Mouse (Mus musculus) cerebellum, adult 9-11 months (tissue): ENCODE results near the gene Ston2.

Experiments
- DNase-seq: peaks from one replicate; pipeline ENCODE4 v3.0.0; 2022

The Ston2 gene

DNA sequence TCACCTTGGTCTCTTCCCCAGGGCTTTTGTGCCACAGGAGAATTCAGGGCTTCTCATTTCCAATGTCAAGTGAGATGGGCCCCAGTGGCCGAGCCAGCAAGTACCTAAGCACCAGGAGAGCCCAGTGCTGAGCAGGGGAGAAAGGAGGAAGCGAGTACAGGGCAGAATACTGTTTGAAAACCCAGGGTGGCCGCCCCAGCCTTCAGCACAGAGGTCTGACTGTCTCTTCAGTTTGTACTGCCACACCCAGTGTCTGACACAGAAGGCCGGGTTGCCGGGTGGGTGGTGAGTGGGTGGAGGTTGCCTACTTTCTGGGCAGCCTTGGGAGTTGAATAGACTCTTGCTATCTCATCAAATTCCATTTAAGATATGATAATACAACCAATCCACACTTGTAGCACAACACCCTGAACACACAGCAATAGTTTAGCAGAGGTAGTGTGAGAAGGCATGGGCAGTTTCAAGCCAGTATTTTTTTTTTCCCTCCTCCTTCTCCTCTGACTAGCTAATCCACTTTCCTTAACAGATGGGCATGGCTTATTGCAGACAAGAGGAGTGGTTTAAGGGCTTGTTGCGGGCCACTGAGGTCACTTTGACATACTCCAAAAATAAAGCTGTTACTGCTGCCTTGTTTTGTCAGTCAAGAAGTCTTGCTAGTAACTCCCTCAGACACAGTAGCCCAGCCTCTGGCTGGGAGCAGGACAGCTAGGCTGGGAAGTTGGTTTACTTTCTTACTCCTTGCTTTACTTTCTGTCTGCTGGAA lies 142.6 kb downstream of the Ston2 start:
- no peak for DNase-seq

DNA sequence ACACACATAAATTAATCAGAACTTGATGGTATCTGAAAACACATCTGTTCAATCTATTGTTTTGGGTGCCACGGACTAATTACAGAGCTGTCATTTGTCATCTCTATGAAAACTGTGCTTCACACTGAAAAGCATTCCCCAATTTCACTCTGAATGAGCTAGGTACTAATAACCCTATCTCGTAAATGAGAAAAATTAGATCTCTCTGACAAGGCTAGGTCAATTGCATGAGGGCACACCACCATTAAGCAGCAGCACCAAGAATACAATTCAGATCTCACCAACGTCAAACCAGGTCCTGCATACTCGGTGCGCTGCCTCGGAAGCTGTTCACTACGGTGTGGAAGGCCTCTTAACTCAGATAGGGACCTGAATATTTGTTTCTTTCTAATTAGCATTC lies 145.0 kb downstream of the Ston2 start:
- DNase-seq = no peak

DNA sequence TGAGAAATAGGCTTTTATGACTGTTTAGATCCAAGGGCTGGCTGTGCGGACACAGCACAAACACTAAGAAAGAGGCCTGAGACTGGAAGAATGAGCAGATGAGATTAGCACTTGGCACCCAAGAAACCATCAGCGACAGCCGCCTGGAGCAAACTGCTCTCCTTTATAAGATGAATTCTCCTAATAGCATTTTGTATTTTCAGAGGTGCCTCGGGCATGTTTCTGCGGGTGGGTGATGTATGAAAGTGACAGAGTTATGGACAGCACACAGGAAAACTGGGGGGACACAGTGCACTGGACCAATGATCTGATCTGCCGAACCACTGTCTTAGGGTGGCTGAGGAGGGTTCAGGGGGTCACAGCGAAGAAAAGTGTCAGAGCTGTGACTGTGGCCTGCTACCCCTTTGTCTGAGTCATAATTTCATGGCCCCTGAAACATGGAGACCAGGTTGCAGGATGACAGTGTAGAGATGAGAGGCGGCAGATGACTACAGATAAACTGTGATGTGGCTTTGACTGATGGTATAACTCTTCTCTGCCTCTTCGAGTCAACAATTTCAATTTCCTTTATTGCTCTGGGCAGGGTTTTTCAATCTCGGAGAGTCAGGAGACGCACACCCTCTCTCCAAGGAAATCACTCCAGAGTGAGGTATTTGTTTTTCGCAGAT lies 145.6 kb downstream of the Ston2 start:
- DNase-seq = no peak

DNA sequence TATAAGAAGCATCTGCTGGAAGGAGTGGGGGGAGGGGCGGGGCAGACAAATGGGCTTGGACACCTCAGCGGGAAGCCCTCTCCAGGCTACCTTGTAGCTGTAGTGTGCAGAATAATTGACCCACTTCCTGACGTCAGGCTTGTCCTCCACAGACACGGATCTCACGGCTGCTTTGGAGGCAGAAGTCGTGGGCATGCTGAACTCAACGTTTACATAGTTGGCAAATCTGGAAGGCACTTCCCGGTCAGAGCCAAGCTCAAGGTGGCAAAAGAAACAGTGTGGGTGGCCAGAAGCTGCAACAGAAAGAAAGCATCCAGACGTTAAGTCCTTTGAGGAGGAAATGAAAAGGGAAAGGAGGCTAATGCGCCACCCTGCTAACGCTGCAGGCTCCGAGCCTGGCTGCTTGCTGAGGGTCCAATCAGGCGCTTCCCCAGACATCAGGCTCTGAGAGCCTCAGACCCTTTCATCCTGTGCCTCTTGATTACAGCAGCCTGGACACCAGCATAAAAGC lies 146.5 kb downstream of the Ston2 start:
- DNase-seq = peak; percentile 13

DNA sequence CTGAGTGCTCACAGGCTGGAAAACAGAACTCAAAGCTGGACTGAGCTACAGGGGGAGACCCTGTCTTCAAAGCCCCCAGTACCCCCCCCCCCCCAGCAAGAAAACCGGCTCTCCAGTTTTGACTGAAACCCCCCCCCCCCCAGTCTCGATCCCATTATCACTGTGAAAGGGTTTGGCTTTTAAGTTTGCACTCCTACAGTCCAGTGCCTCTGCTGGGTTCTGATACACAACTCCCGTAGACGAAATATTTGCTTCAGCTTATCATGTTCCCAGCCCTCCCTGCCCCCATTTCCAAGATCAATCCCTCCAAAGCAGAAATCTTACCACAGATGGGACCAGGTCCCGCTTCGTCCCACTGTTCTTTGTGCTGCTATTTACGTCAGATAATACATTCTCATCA lies 147.1 kb downstream of the Ston2 start:
- no peak for DNase-seq

DNA sequence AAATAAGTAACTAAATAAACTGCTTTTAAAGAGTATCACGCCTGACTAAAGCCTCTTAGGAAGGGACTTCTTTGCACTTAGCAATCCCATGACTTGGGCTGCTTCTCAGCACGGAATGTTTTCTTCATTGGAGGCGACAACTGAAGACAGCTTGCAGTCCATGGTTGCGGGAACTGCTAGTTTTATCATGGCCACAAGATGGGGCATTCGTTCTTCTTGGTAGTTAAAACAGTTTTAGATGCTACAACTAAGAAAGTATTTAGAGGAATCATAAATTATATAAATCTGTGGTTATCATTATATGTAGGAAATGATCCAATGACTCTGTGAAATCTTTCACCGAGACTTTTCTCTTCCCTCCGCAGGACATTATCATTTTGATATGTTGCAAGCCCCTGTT lies 147.5 kb downstream of the Ston2 start:
- peak; percentile 21 for DNase-seq

DNA sequence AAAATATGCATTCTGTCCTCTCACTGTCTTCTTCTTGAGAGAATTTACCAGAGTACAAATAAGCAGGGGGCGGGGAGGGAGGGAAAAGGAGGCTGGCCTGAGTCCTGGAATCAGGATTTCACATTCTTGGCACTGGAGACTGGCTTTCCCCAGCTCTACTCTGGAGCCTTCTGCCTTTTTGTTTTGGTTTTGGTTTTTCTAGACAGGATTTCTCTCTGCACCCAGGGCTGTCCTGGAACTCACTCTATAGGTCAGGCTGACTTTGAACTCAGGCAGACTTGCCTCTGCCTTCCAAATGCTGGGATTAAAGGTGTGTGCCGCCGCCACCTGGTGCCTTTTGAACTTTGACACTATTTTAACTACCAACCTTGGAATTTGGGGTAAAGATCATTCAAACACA lies 149.8 kb downstream of the Ston2 start:
- DNase-seq = no peak

DNA sequence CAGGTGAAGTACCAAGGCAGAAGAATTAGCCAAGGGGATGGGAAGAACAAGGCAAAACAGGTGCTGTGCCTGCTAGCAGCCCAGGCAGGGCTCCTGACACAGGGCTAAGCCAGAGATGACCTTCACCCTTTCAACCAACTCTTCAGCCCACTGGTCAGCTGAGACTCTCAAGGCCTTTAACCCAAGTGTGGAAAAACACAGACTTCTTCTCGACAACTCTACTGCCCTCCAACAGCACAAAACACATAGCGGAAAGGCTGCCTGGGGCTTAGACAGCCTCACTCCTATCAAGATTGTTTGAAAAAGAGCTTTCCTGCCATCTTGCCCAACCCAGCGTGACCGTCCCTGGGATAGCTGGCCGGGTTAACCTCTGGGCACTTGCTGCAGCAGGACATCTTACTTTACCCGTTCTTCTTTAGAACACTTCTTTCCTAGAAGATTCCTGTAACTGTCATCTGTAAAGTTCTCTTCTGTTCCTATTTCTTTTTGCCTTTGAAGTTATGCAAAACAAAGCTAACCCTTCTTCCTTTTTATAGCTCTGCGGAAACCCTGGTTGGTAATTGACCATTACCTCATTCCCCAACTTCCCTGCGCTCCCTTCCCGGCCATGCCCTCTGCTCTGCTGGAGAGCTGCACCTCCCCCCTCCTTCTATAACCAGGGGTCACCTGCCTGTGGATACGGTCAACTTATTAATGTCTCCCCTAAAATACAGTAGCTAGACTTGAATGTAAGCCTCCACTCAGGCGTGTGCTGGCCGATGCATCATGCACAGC lies 150.9 kb downstream of the Ston2 start:
- DNase-seq = no peak

DNA sequence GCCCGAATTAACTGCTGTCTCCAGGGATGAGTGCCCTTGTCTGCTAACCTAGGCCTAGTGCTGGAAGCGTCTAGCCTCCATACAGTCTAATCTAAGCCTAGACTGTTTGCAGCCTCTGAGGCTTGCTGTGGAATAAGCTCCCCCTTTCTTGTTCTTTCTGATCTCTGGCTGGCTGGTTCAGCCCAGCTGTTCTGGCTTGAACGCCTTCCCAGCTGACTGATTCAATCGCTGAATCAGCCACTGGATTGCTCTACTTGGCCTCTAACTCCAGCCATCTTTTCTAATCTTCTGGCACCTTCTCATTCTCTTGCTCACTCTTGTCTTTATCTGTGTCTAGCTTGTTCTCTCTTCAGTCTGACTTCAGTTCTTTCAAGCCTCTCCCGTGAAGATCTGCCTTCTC lies 161.7 kb downstream of the Ston2 start:
- DNase-seq = no peak

DNA sequence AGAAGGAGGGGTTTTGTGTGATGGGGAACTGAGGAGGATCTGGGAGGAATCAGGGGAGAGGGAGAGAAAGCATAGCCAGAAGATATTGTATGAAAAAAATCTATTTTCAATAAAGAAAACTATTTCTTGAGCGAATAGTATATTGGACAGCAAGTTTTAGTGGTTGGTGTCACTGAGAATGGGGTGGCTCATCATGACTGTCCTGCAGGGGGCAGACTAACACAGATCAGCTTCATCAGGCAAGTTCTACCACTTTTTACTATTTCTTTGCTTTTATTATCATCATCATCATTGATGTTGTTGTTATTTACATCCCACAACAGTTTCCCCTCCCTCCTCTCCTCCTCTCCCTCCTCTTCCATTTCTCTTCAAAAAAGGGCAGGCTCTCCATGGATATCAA lies 163.2 kb downstream of the Ston2 start:
- DNase-seq = no peak

DNA sequence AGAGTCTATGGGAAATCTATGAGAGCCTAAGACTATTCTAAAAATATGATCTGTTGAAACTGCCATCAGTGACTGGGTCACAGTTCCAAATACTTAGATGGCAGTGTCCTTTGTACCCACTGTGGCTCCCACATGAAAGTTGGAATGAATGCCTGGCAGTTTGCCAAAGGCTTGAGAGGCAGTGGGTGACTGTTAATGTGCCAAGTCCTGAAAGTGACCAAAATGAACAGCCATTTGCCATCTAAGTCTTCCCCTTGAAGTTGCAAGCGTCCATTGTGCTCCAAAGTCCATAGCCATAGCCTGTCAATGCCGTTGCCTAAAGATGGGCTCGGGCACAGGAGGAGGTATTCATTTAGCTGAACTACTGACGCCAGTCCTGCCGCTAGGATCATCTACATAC lies 178.8 kb downstream of the Ston2 start:
- DNase-seq = no peak

DNA sequence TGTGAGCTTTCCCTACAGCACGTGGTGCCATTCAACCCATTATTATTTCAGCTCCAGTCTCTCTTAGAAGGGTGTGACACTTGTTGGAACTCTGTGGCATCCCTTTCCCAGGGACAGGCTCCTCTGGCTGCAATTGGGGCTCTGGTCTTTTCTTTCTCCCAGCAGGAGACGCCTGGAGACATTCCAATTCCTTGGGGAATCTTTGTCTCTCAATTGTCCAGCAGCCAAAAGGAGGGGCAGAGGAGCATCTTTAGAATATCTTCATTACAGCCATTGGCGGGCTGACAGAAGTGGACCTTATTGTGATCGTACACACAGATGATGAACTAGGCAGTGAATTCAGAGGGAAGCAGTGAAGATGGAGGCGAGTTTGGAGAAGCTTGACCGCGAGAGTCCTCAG lies 180.5 kb downstream of the Ston2 start:
- DNase-seq = no peak

DNA sequence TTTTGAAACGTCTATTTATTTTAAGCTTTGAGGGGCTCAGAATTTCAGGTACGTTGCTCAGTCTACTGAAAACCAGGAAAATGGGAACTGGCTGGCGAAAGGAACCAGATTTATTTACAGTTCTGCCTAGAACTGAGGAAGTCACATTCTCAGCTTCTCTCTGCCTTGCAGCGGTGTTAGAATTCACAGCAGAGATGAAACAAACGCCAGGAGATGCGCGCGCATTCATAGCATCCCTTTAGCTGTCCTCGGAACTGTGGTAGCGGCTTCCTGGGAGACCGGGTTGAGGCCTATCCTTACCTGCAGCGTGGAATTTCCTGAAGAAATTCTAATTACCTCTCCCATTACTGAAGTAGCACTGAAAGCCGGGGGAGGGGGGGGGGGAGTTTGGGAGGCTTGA lies 181.5 kb downstream of the Ston2 start:
- no peak for DNase-seq

DNA sequence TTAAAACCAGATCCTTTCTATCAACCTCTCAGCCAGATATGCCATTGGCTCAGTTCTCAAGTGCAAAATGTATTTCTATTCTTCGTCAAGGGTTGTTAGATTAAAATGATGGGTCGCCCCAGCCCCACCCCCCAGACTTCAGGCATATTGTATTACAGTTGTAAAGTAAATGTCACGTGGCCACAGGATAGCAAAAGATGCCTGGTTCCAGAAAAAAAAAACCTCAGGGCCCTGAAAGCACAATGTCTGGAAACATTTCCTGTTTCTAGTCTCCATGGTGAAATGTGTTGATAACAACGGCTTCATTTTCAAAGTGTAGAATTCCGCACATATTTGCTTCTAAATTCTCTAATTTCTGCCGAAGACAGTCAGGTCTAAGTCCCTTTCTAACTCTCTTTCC lies 183.6 kb downstream of the Ston2 start:
- DNase-seq = no peak

DNA sequence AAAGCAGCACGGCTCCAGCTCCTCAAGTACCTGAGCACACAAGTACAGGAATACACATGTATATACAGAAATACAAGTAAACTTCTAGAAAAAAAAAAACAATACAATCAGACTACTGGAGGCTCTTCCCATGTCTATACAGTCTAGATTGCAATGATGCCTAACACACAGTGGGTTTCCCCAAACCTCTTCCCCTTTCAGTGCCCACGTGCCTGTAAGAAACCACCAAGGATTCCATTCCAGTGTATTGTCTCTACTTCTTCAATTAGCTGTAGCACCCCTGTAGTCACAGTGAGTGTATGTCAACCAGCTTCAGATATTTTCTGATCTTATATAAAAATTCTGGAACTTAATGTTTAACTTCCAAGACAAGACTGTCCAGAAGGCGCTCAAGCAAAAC lies 196.1 kb downstream of the Ston2 start:
- DNase-seq = no peak

DNA sequence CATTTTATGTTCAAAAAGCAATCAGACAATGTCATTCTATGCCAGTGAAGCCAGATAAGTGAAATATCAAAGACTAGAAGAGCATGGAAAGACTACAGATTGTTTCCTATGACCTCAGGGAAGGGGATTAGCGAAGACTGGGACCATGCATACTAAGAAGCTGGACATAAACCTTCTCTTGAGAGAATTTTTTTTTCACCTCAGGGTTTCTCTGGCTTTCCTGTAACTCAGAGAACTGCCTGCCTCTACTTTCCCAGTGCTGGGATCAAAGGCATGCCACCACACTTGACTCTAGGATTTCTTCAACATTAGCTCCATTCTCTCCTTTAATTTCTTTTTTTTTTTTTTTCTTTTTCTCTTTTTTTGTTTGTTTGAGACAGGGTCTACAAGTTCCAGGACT lies 197.0 kb downstream of the Ston2 start:
- DNase-seq = peak; percentile 24

DNA sequence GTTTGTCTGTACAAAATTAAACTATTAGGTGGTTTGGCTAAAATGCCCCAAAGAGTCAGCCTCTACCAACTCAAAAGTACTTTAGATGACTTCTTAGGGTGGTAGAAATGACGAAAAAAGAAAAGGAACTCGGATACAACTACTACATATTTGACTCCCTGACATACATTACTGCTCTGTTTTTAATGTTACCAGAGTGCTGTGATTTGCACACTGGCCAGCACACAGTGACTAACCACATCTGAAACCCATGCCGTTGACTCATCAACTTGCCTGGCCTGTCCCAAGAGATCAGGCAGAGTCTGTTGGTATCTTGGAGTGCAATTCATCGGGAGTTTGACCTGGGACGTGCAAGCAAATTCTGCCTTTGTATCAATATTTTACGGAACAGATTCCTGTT lies 197.5 kb downstream of the Ston2 start:
- DNase-seq = peak; percentile 61

DNA sequence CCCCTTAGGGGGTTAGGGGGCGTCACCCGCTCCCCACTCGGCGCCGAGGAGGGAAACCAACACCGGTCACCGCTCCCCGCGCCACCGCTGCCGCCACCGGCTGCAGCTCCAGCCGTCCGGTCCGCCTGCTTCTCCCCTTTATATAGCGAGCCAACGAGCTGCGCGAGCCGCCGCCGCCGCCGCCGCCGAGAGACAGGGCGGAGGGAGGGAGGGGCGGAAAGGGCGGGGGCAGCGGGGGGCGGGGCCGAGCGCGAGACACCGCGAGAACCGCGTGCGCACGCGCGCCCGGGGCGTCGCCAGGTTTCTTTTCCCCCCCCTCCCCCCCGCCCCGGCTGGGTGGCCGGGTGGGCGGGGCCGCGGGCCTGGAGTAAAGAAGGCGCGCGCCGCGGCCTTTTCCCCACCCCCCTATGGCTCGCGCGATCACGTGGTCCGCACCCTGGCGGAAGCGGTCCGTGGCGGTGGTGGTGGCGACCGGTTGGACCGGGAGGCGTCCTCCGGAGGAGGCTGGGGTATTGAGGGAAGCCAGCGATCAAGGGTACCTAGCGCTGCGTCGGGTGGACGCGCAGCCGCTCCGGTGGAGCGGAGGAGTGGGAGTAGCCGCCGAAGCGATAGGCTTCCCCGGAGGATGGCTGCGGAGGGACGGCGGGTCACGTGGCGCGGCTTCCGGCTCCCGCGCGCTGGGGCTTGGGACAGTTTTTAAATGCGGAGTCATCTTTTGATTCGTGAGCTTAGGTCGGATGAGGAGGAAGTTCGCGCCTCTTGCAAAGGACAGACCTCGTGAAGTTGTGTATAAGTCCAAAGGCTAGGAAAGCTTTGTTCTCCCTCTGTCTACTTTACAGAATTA lies 198.1 kb downstream of the Ston2 start, which contains the start of gene Gtf2a1:
Gene Gtf2a1 (minus strand): TSS at position 641 of the 844 bp plus-strand sequence.
- DNase-seq = peak; percentile 96

DNA sequence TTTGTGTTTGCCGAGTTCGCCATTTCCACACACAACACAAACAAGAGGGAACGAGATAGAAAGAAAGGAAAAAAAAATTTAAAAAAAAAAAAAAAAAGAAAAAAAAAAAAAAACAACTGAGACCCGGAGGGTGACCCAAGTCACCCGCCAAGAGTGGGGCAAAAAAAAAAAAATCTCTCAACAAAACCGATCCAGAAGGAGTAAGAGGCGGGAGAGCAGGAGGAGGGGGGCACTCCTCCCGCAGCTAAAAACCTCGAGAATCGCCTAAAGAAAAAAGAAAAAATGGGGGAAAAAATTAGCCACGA lies 198.7 kb downstream of the Ston2 start:
- DNase-seq = no peak

DNA sequence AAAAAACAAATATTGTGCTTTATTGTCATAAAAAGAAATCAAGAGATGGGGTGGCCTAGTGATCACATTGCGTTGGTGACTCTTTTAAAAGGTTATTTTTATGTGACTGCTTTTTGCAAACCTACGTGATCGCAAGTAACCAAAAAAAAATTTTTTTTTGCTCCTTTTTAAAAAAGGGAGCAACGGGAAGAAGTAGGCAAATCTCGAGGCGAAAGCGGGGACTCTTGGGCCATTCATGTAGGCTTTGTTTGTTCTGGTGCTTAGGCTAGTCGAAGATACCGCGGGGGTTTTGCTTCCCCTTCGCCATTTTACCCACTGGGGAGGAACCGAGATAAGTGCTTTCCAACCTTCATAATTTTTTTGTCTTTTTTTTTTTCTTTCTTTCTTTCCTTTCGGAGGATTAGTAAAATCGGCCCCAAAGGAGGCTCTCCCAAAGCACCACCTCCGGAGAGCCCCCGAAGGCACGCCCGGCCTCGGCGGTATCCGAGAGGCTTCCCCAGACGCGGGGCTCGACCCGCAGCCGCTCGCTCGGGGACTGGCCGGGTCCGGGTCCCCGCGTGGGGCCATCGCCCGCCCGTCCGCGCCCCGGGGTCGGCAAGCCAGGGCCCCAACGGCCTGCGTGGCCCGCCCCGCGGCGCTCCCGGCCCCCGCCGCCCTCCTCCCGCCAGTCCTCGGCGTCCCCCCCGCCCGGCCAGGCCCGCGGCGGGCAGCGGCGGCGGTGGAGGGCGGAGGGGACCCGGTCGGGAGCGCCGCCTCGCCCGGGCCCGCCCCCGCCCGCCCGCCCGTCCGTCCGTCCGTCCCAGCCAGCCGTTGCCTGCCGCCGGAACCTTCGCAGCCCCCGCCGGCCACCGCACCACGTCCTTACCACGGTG lies 199.3 kb downstream of the Ston2 start:
- DNase-seq = peak; percentile 79

DNA sequence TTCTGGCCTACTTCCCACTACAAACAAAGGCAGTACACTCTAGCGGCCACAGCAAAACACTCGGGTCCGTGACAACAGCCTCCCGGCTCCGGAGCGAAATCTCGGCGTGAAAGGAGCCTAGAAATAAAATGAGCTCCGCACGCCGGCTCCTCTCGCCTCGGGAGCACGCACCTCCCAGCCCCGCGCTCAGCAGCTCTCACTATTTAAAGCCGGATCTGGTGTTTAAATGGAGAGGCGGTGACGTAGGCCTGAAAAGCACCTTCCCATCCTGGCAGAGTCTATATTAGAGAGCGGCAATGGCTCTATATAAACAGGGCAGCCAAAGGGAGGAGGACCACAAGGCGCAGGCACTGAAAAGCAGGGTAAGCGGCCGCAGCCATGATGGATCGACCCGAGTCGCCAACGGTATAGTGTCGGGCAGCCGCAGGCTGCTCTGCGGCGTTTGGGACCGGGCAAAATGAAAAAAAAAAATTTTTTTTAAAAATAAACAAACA lies 200.0 kb downstream of the Ston2 start:
- peak; percentile 96 for DNase-seq
